Mouse (Mus musculus) stomach, postnatal 0 days (tissue): ENCODE data around the gene Man2a2.

Source experiments
- CTCF ChIP-seq: IDR thresholded peaks from 2 replicates; pipeline ENCODE4 v1.5.1; 2016; ENCODE audit warnings: antibody characterized with exemption, low read depth, mild to moderate bottlenecking, moderate library complexity
- EP300 ChIP-seq: optimal IDR thresholded peaks from 2 replicates; pipeline ENCODE3; 2016; ENCODE audit warnings: antibody characterized with exemption

DNA sequence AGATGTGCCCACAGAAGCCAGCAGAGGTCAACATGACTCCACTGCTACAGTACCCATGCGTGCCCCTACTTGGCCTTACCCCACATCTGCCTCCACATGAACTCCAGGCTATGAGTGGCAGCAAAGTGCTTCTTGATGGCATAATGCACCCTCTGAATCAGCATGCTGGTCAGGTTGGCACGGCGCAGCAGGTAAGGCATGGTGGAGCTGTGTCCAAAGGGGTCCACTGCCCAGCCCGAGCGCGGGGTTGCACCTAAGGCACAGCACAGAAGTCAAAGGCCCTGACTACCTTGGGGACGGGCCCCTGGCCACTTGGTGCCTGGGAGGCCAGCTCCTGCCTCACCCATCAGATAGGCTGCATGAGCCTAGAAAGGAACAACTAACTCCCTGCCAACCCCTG is 3.9 kb downstream of the Man2a2 start:
- TF ChIP-seq CTCF, result no peak
- no peak for TF ChIP-seq EP300
